Mouse (Mus musculus): ENCODE results near the gene Mgmt. TPM values are rescaled to one million over a fixed set of nuclear protein-coding genes. Genes with fewer than 3 reads are reported as not detected.

Gene Mgmt
- polyA plus RNA-seq, 1 experiment from 2014 or later: 4.9 TPM

DNA sequence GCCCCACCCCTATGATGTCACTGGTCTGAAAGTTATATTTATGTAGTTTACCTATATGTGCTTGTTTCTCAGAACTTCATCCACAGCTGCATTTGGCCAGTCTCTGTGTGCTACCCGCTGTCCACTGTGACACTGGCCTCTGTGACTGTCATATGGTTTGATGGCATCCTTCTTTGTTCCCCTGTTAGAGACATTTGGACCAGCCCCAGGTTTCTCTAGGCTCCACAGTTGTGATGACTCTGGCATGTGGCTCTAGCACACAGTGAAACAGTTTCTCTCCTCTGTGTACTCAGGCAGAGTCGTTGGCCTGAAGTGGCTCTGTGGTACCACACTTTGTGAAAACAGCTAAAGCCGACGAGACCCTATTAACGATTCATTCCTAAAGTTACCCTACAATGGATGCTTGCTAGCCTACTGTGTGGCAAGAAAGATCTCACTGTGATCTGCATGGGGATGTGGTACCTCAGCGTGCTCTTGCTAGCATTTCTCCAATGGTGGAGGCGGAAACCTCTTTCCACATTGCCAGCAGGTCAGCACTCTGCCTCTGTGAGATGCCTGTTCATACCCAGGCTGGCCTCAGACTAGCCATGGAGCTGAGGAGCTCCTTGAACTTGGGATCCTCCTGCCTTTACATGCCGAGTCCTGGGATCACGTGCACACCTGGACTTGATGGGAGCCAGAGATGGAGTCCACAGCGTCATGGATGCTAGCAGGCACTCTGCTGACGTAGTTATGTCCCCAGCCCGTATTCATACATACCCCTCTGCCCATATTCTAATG lies 26.8 kb downstream of the Mgmt start:
- Histone ChIP-seq H3K9me3 (replicated peaks) (no peaks in the 10 kb centered on the region), H3K36me3 (no peaks in the 10 kb centered on the region), H3K27ac (replicated peaks) (no peak overlapping the region), H3K27me3 (ENCODE audit: low read depth, poor library complexity, severe bottlenecking) (no peaks in the 10 kb centered on the region; the same call in 1 of the 2 replicates), H3K4me1 (peaks cover 13% of the 10 kb centered on the region), H3K4me3 (no peak overlapping the region)
- WGBS: 96% methylated on average over 12 of the region's 12 CpGs
- no peak for DNase-seq (ENCODE audit: low spot score)

DNA sequence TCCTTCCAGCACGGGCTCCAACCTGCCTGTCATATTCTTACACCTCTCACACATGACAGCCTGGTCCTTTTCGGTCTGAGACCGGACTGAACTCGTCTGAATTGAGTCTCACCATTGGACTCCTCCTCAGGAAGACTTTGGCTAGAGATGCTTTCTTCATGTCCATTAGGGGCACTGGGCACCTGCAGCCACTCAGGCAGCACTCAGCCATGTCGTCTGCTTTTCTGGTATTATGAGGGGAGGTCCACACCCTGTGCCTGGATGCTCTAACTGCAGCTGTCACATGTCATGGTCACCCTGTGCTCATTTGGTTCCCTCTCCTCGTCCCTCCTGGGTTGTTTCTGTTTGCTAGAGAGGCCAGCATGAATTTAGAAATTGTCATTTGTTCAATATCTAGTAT lies 27.8 kb downstream of the Mgmt start:
- no peaks in the 10 kb centered on the region; the same call in 1 of the 2 replicates for H3K27me3 ChIP-seq (ENCODE audit: low read depth, poor library complexity, severe bottlenecking)
- H3K27ac ChIP-seq (replicated peaks): no peak overlapping the region
- H3K4me3 ChIP-seq: no peak overlapping the region
- WGBS: 88% methylated on average over 6 of the region's 6 CpGs
- H3K9me3 ChIP-seq (replicated peaks): no peaks in the 10 kb centered on the region
- peaks cover 16% of the 10 kb centered on the region for H3K4me1 ChIP-seq
- no peak for DNase-seq (ENCODE audit: low spot score)
- H3K36me3 ChIP-seq: no peaks in the 10 kb centered on the region

DNA sequence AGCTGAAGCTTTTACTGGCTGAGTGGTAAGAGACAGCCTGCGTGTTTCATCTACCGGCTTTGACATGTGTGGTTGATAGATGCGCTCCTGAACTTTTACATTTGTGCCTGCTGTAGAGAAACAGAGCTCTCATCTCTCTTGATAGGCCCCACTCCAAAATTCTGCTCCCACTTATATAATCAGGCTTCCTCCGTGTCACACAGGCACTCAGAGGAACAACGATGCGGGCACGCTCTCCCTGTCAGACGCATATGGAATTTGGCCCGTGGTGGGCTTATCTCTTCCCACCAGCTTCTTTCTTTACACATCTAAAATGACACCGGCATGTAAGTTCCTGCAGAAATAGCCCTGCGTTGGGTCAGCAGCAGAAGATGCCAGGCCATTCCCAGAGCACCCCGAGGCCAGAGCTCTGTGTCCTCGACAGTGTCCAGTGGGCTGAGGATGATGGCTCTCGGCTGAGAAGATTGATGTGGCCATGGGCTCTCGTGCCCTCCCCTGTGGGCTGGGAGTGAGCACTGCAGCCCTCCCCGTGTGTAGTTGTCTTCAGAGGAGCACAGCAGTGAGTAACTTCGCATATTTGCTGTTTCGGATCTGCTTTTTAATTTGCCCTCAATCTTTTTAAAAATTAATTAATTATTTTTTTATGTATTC lies 30.3 kb downstream of the Mgmt start:
- 83% methylated on average over 18 of the region's 18 CpGs for WGBS
- DNase-seq (ENCODE audit: low spot score): no peak
- H3K9me3 ChIP-seq (replicated peaks): no peaks in the 10 kb centered on the region
- H3K4me3 ChIP-seq: no peak overlapping the region
- H3K4me1 ChIP-seq: peaks cover 28% of the 10 kb centered on the region
- no peak overlapping the region for H3K27ac ChIP-seq (replicated peaks)
- no peaks in the 10 kb centered on the region for H3K36me3 ChIP-seq
- no peaks in the 10 kb centered on the region; the same call in 1 of the 2 replicates for H3K27me3 ChIP-seq (ENCODE audit: low read depth, poor library complexity, severe bottlenecking)

DNA sequence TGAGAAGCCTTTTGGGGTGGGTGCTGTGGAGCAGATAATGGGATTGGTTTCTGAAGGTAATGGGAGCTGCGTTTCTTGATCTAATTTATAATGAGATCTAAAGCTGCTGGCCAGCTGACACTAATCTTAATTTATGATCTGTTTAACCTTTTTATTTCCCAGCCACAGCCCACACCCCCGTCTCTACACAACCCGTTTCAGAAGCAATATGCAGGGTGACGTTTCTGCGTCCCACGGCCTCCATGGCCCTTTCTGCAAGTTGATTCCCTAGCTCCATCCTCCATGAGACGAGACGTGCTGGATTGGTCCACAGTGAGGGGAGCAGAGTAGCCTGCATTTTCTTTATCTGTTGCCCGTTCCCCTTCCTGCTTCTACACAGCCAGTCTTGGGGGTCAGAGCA lies 31.8 kb downstream of the Mgmt start:
- 75% methylated on average over 9 of the region's 9 CpGs for WGBS
- Histone ChIP-seq H3K4me3 (no peak overlapping the region), H3K27me3 (ENCODE audit: low read depth, poor library complexity, severe bottlenecking) (no peaks in the 10 kb centered on the region; the same call in 1 of the 2 replicates), H3K27ac (replicated peaks) (no peak overlapping the region), H3K4me1 (peaks cover 35% of the 10 kb centered on the region), H3K9me3 (replicated peaks) (no peaks in the 10 kb centered on the region), H3K36me3 (no peaks in the 10 kb centered on the region)
- DNase-seq (ENCODE audit: low spot score): no peak

DNA sequence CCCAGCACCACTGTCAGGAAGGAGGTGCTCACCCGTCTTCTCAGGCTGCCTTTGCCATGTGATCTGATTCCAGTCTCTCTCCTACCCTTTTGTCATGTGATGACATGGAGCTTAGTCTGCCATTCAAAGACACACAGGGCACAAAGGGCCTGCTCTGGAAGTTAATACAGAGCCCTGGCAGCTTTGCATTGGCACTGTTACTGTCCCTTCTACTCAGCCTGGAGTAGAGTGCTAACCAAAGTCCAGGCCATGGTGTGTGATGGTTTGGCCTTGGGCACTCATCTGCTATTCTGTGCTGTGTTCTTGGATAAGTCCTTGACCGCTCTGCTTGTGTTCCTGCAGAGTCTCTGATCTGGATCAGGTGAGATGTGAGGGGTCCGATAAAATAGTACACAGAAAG lies 36.0 kb downstream of the Mgmt start:
- Histone ChIP-seq H3K27me3 (ENCODE audit: low read depth, poor library complexity, severe bottlenecking) (no peaks in the 10 kb centered on the region), H3K9me3 (replicated peaks) (no peaks in the 10 kb centered on the region), H3K36me3 (no peaks in the 10 kb centered on the region), H3K27ac (replicated peaks) (no peak overlapping the region), H3K4me1 (peaks cover 30% of the 10 kb centered on the region), H3K4me3 (no peak overlapping the region)
- WGBS: 81% methylated on average over 3 of the region's 3 CpGs
- DNase-seq (ENCODE audit: low spot score): no peak

DNA sequence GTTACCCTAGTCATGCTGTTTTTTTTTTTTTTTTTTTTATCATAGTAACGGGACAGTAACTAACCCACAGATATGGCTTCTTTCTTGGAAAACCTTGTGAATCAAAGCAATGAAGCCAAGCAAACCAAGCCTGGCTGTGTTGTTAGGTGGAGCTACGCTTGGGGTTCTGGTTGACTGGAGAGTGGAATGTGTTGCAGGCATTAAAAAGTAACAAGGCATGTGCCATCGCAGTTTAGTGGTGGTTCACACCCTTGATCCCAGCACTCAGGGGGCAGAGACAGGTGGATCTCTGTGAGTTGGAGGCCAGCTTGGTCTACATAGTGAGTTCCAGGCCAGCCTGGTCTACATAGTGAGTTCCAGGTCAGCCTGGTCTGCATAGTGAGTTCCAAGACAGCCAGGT lies 39.0 kb downstream of the Mgmt start:
- no peak for DNase-seq (ENCODE audit: low spot score)
- WGBS: 92% methylated on average over 3 of the region's 3 CpGs
- Histone ChIP-seq H3K4me3 (no peak overlapping the region), H3K9me3 (replicated peaks) (no peaks in the 10 kb centered on the region), H3K27ac (replicated peaks) (no peak overlapping the region), H3K4me1 (peaks cover 22% of the 10 kb centered on the region), H3K27me3 (ENCODE audit: low read depth, poor library complexity, severe bottlenecking) (no peaks in the 10 kb centered on the region), H3K36me3 (no peaks in the 10 kb centered on the region)

DNA sequence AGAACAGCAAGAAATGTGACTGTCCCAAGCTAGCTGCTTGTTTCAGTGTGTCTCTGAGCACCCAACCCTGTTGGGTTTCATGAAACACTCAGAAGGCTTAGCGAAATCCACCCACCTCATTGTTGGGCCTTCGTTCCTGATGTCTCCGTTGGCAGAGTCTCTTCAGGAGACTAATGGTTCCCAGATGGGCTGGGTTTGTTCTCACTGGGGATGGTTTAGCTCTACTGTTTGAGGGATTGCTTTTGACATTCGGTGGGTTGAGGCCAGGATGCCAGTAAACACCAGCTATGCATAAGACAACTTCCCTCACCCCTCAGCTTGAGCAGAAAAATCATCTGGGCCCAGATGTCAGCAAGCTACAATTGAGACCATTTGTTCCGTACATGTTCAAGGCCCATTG lies 39.9 kb downstream of the Mgmt start:
- Histone ChIP-seq H3K9me3 (replicated peaks) (no peaks in the 10 kb centered on the region), H3K36me3 (no peaks in the 10 kb centered on the region), H3K27ac (replicated peaks) (no peak overlapping the region), H3K27me3 (ENCODE audit: low read depth, poor library complexity, severe bottlenecking) (no peaks in the 10 kb centered on the region), H3K4me1 (peaks cover 13% of the 10 kb centered on the region), H3K4me3 (no peak overlapping the region)
- WGBS: 86% methylated on average over 5 of the region's 5 CpGs
- no peak for DNase-seq (ENCODE audit: low spot score)

DNA sequence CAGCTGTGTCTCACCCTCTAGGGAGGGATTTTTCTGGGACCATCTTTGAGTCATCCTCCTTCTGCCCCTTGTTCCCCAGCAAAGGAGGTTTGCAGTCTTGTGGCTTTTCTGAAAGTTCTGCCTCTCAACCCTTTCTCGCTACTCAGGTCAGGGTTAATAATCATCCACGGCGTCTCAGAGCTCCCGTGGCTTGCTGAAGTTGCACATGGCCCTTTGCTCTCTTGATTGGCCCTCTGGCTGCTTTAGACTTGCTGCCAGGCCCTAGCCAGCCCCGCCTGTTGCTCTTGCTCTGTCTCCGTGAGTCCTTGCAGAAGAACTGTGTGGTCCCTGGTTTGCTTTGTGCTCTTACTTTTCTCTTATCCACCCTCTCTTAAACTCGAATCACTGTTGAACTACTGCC lies 40.4 kb downstream of the Mgmt start:
- H3K4me1 ChIP-seq: peaks cover 10% of the 10 kb centered on the region; the same call in 1 of the 2 replicates
- no peak for DNase-seq (ENCODE audit: low spot score)
- 90% methylated on average over 7 of the region's 7 CpGs for WGBS
- no peaks in the 10 kb centered on the region for H3K27me3 ChIP-seq (ENCODE audit: low read depth, poor library complexity, severe bottlenecking)
- no peaks in the 10 kb centered on the region for H3K36me3 ChIP-seq
- no peak overlapping the region for H3K4me3 ChIP-seq
- no peaks in the 10 kb centered on the region for H3K9me3 ChIP-seq (replicated peaks)
- no peak overlapping the region for H3K27ac ChIP-seq (replicated peaks)

DNA sequence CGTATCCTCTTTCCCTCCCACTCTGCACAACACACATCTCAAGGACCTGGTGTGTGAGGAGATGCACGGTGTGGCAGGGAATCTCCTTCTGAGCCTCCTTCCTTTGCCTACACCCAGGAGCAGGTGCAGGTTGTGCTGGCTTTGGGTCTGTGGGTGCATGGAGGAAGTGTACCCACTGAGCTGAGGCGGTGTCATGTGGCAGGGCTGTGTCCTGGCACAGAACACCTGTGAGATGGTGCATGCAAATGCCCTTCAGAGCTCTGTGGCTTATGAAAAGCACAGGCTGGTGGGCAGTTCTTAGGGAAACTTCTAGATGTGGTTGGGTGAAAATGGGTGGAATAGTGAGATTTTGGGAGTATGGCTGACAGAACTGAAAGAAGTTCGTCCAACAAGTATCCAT lies 44.0 kb downstream of the Mgmt start:
- Histone ChIP-seq H3K9me3 (replicated peaks) (no peaks in the 10 kb centered on the region), H3K27me3 (ENCODE audit: low read depth, poor library complexity, severe bottlenecking) (no peaks in the 10 kb centered on the region), H3K4me3 (no peak overlapping the region), H3K4me1 (0 out of 2 replicates have a peak, but pooled peaks cover 3% of the 10 kb centered on the region), H3K36me3 (no peaks in the 10 kb centered on the region), H3K27ac (replicated peaks) (no peak overlapping the region)
- no peak for DNase-seq (ENCODE audit: low spot score)
- WGBS: 92% methylated on average over 4 of the region's 4 CpGs

DNA sequence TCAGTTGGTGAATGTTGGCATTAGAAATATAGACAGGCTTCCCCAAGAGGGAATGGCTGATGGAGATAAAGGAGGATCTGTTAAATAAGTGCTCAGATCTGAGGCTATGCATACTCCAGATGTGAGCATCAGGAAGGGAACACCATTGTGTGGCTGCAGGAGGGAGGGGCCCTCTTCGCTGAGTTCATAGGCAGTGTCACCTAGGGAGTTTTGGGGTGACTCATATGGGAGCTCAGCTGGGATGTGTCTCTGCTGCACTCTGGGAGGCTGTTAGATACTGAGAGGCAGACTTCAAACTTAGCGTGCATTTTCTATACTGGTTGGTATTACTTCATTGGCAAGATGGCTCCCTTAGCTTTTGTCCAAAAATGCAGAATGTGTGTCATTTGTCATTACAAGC lies 48.0 kb downstream of the Mgmt start:
- no peaks in the 10 kb centered on the region for H3K9me3 ChIP-seq (replicated peaks)
- DNase-seq (ENCODE audit: low spot score): no peak
- no peaks in the 10 kb centered on the region for H3K36me3 ChIP-seq
- no peaks in the 10 kb centered on the region for H3K27me3 ChIP-seq (ENCODE audit: low read depth, poor library complexity, severe bottlenecking)
- H3K27ac ChIP-seq (replicated peaks): no peak overlapping the region
- H3K4me3 ChIP-seq: no peak overlapping the region
- WGBS: 94% methylated on average over 2 of the region's 2 CpGs
- no peaks in the 10 kb centered on the region for H3K4me1 ChIP-seq

DNA sequence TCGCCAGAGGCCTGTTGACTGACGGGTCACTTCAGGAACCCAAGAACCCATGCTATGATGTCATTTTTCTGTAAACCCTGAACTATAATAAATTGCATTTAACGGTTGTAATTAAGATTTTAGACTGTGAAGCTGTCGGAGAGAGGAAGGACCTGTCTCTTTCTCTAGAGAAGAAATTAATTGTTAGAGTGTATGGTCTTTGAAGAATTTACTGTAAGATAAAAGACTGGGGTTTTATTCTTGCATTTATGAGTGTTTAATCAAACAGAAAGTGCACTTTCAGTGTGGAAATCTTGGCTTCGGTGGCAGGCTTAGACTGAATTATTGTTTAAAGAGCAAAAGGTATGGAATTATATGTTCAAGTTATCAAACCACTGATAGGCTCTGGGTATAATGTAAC lies 49.5 kb downstream of the Mgmt start:
- Histone ChIP-seq H3K4me3 (no peak overlapping the region), H3K27me3 (ENCODE audit: low read depth, poor library complexity, severe bottlenecking) (no peaks in the 10 kb centered on the region), H3K36me3 (no peaks in the 10 kb centered on the region), H3K4me1 (peaks cover 11% of the 10 kb centered on the region), H3K9me3 (replicated peaks) (no peaks in the 10 kb centered on the region), H3K27ac (replicated peaks) (no peak overlapping the region)
- DNase-seq (ENCODE audit: low spot score): no peak
- WGBS: 87% methylated on average over 5 of the region's 5 CpGs

DNA sequence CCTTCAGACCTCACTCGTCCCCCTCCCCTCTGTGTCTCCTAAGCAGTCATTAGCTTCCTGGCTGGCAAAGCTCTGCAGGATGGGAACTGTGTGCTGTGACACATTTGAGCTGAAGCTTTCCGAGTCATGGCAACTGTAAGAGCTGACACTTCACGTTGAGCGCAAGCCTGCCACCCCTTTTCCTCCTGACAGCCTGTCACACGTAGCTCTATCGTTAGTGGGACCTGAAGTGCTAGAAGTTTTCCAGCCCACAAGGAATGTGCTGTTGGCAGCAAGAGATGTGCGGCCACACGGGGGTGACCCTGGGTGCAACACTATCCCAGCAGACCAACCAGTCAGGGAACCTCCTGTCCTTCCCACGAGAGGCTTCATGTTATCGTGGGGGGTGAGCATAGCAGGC lies 51.3 kb downstream of the Mgmt start:
- no peaks in the 10 kb centered on the region for H3K36me3 ChIP-seq
- H3K9me3 ChIP-seq (replicated peaks): no peaks in the 10 kb centered on the region
- H3K27ac ChIP-seq (replicated peaks): no peak overlapping the region
- WGBS: 79% methylated on average over 10 of the region's 10 CpGs
- H3K4me1 ChIP-seq: peaks cover 13% of the 10 kb centered on the region
- H3K4me3 ChIP-seq: no peak overlapping the region
- H3K27me3 ChIP-seq (ENCODE audit: low read depth, poor library complexity, severe bottlenecking): no peaks in the 10 kb centered on the region
- DNase-seq (ENCODE audit: low spot score): no peak

DNA sequence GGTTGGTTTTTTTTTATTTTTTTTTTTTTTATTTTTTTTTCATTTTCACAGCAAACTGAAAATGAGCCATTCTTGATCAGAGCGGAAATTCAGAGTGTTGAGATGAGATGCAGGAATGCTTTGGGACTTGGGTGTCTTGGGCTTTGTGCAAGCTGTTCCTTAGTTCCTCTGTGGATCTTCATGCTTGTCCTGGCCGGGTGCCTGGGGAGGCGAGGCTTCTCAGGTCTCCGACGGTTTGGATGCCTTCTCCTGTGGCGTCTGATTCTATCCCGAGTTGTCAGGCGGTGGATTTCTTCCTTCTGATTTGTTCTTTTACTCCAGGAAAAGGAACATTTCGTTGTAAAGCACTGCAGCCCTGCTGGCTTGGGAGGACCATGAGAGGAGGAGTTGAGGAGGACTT lies 51.7 kb downstream of the Mgmt start:
- no peak overlapping the region for H3K27ac ChIP-seq (replicated peaks)
- WGBS: 88% methylated on average over 9 of the region's 9 CpGs
- H3K4me3 ChIP-seq: no peak overlapping the region
- no peaks in the 10 kb centered on the region for H3K27me3 ChIP-seq (ENCODE audit: low read depth, poor library complexity, severe bottlenecking)
- H3K9me3 ChIP-seq (replicated peaks): no peaks in the 10 kb centered on the region
- DNase-seq (ENCODE audit: low spot score): no peak
- H3K36me3 ChIP-seq: no peaks in the 10 kb centered on the region
- H3K4me1 ChIP-seq: peaks cover 13% of the 10 kb centered on the region
